Mouse (Mus musculus): ENCODE results near the gene Cchcr1.

Cchcr1 gene

GRCm38 (mm10) chr17:35514756-35515155, 2.1 kb upstream of the Cchcr1 start:
- DNase-seq (ENCODE audit: low spot score in 2 of 2): no peak

GRCm38 (mm10) chr17:35515911-35516640, 824 bp upstream of the Cchcr1 start:
- no peak for DNase-seq (ENCODE audit: low spot score in 2 of 2)

DNA sequence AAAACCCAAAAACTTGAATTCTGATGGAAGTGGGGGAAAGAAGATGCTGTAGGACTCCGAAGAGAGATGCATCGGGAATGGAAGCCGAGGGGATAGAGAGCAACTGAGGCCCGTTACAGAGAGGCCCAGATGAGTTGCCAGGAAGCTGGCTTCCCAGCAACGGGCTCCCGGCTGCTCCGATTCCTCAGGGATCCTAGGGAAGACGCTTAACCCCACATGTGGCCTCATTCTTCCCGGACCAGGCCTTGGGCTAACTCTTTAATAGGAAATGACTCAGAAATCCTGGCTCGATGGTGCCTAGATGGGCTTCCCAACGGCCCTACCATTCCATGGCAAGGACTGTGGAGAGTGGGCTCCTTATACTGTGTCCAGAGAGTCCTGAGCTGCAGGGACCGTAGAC, 626 bp downstream of the Cchcr1 start:
- no peak for DNase-seq (ENCODE audit: low spot score in 2 of 2)

DNA sequence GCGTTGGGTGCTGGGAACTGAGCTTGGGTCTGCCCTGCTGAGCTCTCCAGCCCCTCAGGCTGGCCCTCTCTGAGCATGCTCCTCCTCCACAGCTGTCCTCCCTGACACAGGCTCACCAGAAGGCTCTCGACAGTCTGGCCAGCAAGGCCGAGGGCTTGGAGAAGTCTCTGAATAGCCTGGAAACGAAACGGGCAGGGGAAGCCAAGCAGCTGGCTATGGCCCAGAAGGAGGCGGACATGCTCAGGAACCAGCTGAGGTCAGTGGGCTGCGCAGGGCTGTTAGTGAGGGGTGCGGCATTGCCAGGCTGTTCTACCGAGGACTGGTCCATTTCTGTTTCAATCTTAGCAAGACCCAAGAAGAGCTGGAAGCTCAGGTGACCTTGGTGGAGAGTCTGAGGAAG, 7.5 kb downstream of the Cchcr1 start:
- no peak for DNase-seq (ENCODE audit: low spot score in 2 of 2)

DNA sequence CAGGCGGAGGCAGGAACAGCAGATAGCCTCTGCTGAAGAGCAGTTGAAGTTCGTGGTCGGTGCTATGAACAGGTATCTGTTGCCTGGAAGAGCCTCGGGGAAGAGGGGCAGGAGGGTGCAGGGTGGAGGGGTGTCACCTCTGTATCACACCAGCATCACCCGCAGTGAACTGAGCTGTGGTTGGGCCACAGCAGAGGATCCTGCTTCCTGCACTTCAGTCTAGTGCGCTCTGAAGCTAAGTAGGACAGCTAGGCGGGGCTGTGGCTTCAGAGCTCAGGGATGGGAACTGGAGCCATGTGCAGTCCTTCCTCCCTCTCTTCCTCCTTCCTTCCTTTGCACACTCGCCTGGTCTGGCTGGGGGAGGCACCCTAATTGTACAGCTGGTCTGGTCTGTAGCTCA, 9.7 kb downstream of the Cchcr1 start:
- no peak for DNase-seq (ENCODE audit: low spot score in 2 of 2)

DNA sequence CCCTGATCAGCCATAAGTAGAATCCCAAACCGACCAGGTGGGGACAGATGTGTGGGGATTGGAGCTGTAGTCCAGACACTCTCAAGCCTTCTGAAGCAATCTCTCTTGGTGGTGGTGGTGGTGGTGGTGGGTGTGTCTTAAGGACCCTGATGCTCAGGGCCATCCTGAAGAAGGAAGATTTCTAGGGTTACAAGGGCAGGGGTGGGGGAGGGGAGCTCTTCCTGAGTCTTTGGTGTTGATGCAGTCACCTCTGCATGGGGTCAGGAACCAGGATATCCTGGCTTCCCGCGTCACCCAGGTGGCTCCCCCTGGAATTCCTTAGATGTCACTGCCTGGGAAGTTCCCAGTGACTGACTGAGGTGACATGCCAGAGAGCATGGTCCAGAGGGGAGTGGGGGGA, 15.5 kb downstream of the Cchcr1 start:
- no peak for DNase-seq (ENCODE audit: low spot score in 2 of 2)

DNA sequence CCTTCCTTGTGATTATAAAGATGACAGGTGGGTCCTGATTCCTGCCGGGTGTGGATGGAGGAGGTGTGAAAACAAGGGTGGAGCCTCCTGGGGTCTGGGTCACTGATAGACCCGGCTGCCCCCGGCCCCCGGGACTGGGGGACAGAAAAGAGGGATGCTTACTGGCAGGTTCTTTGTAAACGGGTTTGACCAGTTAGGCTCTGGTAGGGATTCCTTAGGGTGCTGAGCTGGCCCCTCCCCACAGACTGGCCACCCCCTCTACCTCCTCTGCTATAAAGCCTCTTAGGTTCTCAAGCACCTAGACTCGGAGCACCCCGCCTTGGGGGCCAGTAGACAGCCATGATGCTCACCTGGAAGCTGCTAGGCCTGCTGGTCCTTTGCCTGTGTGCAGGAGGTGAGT, 16.0 kb downstream of the Cchcr1 start, which contains the start of gene Psors1c2:
Psors1c2 (plus strand) TSS at position 301 of the 400 bp plus-strand sequence.
- no peak for DNase-seq (ENCODE audit: low spot score in 2 of 2)

- DNase-seq (ENCODE audit: low spot score in 2 of 2): peak in 1 of 2 experiments; percentile 72
These were observed 17.4 kb downstream of the Cchcr1 start for GRCm38 (mm10) chr17:35534343-35534742.

GRCm38 (mm10) chr17:35537421-35537820, 20.5 kb downstream of the Cchcr1 start:
- no peak for DNase-seq (ENCODE audit: low spot score in 2 of 2)

GRCm38 (mm10) chr17:35538476-35538875, 21.6 kb downstream of the Cchcr1 start:
- no peak for DNase-seq (ENCODE audit: low spot score in 2 of 2)

DNA sequence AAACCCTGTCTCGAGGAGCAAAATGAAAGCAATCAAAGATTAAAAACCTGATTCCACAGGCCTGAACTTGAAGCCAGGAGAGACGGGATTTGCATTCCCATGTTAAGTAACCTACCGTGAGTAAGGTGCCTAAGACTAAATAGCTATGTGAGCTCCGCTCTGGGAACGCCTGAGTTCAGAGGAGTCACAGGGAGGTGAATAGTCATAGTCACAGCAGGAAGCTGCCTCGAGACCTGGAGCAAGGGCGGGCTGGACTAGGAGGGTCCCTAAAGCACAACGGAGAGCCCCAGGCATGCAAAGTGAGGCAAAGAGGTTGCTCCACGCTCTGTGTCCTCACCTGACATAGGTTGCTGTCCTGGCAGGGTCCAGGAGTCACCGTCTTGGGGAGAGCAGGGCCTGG, 22.6 kb downstream of the Cchcr1 start:
- DNase-seq (ENCODE audit: low spot score in 2 of 2): no peak

DNA sequence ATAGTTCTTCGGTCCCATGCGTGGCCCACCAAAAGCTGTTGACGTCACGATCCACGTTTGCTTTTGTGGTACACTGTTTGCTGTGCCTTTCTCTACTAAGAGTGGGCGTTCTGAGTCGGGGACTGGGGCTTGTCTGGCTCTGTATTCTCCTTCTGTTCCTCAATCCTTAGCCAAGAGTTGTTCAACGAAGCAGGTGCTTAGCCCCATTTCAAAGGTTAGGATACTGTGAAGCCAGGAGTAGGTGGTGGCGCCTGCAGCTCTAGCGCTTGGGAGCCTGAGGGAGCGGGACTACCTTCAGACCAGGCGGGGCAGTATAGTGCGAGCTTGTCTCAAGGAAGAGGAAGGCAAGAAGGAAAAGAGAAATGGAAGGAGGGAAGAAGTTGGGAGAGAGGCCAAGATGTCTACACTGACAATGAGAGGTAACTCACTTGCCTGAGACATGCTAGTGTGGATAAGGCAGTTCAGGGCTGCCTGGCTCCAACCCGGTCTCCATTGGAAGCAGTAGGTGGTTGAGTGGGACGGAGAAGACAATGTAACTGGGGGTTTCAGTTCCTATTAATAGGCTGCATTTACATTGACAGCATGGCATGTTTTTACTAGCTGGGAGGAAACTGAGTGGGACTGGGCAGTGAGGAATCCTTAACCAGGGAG, 26.0 kb downstream of the Cchcr1 start:
- DNase-seq (ENCODE audit: low spot score in 2 of 2): no peak

DNA sequence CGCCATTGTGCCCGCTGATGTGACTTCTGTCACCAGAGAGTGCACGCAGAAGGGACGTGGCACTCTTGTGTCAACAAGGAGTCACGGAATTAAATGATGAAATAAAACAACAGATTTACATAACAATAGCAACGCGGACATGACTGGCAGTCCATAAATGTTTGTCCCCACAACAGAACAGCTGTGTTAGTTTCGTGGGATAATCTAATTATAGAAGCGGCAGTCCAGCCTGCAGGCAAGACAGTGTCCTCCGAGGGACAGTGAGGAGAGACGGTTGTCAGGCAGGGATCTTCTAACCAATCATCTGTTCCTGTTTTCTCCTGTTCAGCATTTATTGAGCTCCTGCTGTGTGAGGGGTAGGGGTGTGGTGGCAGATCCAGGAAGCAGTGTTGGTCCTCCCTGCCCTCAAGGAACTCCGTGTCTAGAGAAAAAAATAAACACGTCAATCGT, 26.5 kb downstream of the Cchcr1 start:
- no peak for DNase-seq (ENCODE audit: low spot score in 2 of 2)

GRCm38 (mm10) chr17:35544001-35544400, 27.1 kb downstream of the Cchcr1 start:
- DNase-seq (ENCODE audit: low spot score in 2 of 2): no peak

- DNase-seq (ENCODE audit: low spot score in 2 of 2): peak in 1 of 2 experiments; percentile 54
These were observed 27.8 kb downstream of the Cchcr1 start for GRCm38 (mm10) chr17:35544680-35545079.

- no peak for DNase-seq (ENCODE audit: low spot score in 2 of 2)
These were observed 30.6 kb downstream of the Cchcr1 start for GRCm38 (mm10) chr17:35547465-35547864.

GRCm38 (mm10) chr17:35548636-35549035, 31.7 kb downstream of the Cchcr1 start:
- no peak for DNase-seq (ENCODE audit: low spot score in 2 of 2)

GRCm38 (mm10) chr17:35549437-35550142, 32.7 kb downstream of the Cchcr1 start:
- DNase-seq (ENCODE audit: low spot score in 2 of 2): peak; percentile 72 to 82

GRCm38 (mm10) chr17:35550143-35550494, 33.2 kb downstream of the Cchcr1 start:
- DNase-seq (ENCODE audit: low spot score in 2 of 2): no peak

- DNase-seq (ENCODE audit: low spot score in 2 of 2): no peak
These were observed 34.0 kb downstream of the Cchcr1 start for GRCm38 (mm10) chr17:35550871-35551270.

GRCm38 (mm10) chr17:35551881-35552414, 35.0 kb downstream of the Cchcr1 start, which contains the start of gene Cdsn:
Gene Cdsn (plus strand): TSS chr17:35552128.
- DNase-seq (ENCODE audit: low spot score in 2 of 2): no peak

DNA sequence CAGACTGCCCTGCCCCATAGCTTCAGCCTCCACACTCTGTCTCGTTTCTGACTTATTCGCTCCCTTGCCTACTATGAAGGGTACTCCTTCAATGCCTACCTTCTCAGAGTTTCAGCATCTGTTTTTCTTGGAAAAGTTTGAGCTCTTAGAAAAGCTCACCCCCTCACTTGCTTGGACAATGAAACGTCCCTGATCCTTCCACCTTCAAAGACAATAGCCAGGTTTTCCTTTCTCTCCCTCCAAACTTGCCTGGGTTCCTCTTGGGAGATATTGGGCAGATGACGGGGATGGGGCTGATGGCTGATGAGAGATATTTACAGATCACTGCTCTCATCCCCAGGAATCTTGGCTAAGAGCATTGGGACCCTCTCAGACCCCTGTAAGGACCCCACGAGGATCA, 37.4 kb downstream of the Cchcr1 start:
- no peak for DNase-seq (ENCODE audit: low spot score in 2 of 2)
